Mouse (Mus musculus): ENCODE measurements at regions not wholly inside any gene's neighbourhood (a gene's known extent, or its start where the extent isn't known, plus 50 kb on each side); places are given as distances from the start of the nearest gene placed in this dataset.

DNA sequence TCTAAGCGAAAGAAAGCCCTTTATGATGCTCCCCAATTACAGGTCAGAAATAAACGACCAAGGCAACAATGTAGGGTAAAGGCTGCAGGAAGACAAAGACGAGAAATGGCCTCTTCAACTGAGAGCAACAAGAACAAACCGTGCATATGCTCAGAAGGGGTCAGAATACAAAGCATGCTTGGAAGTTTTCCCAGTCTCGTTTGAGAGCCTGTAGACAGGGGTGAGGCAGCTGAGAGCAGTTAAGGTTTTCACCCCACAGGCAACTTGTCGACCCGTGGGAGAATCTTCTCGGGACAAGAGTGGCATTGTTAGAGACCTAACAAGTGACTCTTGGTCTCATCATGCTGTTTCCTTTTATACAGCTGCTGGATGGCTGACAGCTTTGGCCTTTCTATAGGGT, 255.4 kb downstream of the Lmo4 start:
- H3K27ac ChIP-seq (ENCODE audit: low read depth, low read length) = no peak overlapping the region
- DNase-seq (ENCODE audit: low spot score) (no peak), ATAC-seq (replicated peaks; ENCODE audit: low FRiP score) (no peak)
- H3K4me1 ChIP-seq (replicated peaks; ENCODE audit: control insufficient read depth, insufficient read depth, low read length) = no peaks in the 10 kb centered on the region
- no peak overlapping the region for H3K9ac ChIP-seq (ENCODE audit: low read depth, low read length)
- H3K36me3 ChIP-seq (ENCODE audit: control insufficient read depth, insufficient read depth, low read length) = no peaks in the 10 kb centered on the region
- H3K4me3 ChIP-seq (ENCODE audit: low read depth, low read length) = no peak overlapping the region
- no peaks in the 10 kb centered on the region for H3K27me3 ChIP-seq (replicated peaks; ENCODE audit: control insufficient read depth, insufficient read depth, low read length)
- H3K4me2 ChIP-seq = no peak overlapping the region
- H3K9me3 ChIP-seq (ENCODE audit: control insufficient read depth, low read length) = no peaks in the 10 kb centered on the region
- WGBS = 75% methylated on average over 8 of the region's 8 CpGs

DNA sequence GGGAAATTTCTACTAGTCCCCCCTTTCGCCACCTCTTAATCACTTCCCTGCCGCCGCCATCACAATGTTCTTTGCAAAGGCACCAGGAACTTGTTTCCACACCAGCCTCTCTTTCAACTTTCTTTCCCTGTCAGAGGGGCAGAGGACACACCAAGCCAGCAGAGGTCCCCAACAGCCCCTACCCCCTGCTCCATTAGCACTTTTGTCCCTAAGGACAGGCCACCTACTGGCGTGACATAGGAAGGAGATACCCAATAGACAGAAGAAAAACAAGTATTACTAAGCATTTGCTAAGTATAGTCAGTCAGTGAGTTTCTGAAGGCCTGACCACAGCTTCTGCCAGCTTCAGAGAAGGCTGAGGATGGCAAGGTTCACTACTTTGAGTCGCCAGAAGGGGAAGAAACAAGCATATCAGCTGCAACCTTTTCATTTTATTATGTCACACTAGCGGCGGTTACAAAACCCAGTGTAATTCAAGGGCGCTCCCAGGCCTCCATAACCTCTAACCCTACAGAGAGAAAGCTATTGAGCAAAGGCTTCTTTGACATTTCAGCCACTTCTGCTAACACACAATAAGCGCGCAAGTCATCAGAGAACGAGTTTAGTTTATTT, 255.9 kb downstream of the Lmo4 start:
- Histone ChIP-seq H3K9me3 (ENCODE audit: control insufficient read depth, low read length) (no peaks in the 10 kb centered on the region), H3K27me3 (replicated peaks; ENCODE audit: control insufficient read depth, insufficient read depth, low read length) (no peaks in the 10 kb centered on the region), H3K9ac (ENCODE audit: low read depth, low read length) (no peak overlapping the region), H3K27ac (ENCODE audit: low read depth, low read length) (no peak overlapping the region), H3K4me3 (ENCODE audit: low read depth, low read length) (no peak overlapping the region), H3K36me3 (ENCODE audit: control insufficient read depth, insufficient read depth, low read length) (no peaks in the 10 kb centered on the region), H3K4me1 (replicated peaks; ENCODE audit: control insufficient read depth, insufficient read depth, low read length) (no peaks in the 10 kb centered on the region), H3K4me2 (no peak overlapping the region)
- ATAC-seq (replicated peaks; ENCODE audit: low FRiP score) (no peak), DNase-seq (ENCODE audit: low spot score) (no peak)
- 79% methylated on average over 11 of the region's 11 CpGs for WGBS

DNA sequence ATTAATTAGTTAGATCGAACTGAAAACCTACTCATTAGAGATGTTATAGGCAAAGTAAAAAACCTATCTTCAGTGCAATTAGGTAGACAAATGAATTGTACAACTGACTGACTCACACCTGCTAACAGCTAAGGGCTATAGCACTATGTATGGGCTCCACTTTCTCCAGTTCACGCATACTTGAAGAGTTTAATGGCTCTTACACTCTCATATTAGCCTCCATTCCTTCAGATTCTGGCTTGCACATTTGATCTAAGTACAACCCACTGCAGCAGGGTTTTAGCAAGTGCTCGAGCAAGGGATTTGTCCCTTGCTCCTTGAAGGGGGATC, 257.1 kb downstream of the Lmo4 start:
- Histone ChIP-seq H3K9me3 (ENCODE audit: control insufficient read depth, low read length) (no peaks in the 10 kb centered on the region), H3K4me3 (ENCODE audit: low read depth, low read length) (no peak overlapping the region), H3K36me3 (ENCODE audit: control insufficient read depth, insufficient read depth, low read length) (no peaks in the 10 kb centered on the region), H3K4me1 (replicated peaks; ENCODE audit: control insufficient read depth, insufficient read depth, low read length) (no peaks in the 10 kb centered on the region), H3K27ac (ENCODE audit: low read depth, low read length) (no peak overlapping the region), H3K9ac (ENCODE audit: low read depth, low read length) (no peak overlapping the region), H3K27me3 (replicated peaks; ENCODE audit: control insufficient read depth, insufficient read depth, low read length) (no peaks in the 10 kb centered on the region), H3K4me2 (no peak overlapping the region)
- ATAC-seq (replicated peaks; ENCODE audit: low FRiP score) (no peak), DNase-seq (ENCODE audit: low spot score) (no peak)
- WGBS = 70% methylated on average over 3 of the region's 3 CpGs

DNA sequence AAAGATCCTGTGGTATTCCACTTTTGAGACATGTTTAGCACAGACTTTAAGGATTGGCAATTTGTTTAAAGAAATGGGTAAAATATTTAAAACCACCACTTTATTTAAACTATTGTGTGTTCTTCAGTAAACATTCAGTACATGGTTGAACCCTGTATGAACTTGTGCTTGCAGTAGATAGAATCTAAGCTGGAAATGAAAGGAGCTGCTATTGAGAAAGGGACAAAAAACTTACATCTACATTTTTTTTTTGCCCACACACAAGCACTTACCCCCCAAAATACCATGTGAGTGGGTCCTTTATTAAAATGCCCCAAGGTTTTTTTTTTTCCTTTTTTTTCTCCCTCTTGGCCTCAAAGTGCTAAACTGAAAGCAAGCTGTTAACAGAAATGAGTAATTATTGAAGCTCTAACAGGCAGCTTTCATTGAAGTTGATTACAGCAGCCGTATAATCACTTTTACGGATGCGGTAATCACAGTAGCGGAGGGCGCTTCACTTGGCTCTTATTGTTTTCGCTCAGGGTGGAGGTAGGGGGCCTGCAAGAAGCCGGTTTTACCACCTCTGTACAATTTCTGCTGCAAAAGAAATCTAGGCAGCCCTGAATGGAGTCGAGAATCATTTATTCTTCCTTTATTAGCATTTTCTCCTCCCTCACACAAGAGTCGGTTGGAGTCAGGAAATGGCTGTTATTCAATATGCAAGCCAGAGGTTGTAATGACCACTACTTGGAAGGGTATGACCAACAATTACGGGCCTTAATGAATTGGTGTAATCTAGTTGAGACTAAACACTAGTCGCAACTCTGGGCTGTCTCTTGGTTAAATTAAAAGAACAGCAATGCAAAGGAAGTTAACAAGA, 257.7 kb downstream of the Lmo4 start:
- no peak for DNase-seq (ENCODE audit: low spot score)
- Histone ChIP-seq H3K4me2 (no peak overlapping the region), H3K9me3 (ENCODE audit: control insufficient read depth, low read length) (no peaks in the 10 kb centered on the region), H3K9ac (ENCODE audit: low read depth, low read length) (no peak overlapping the region), H3K4me3 (ENCODE audit: low read depth, low read length) (no peak overlapping the region), H3K4me1 (replicated peaks; ENCODE audit: control insufficient read depth, insufficient read depth, low read length) (no peaks in the 10 kb centered on the region), H3K27ac (ENCODE audit: low read depth, low read length) (no peak overlapping the region), H3K27me3 (replicated peaks; ENCODE audit: control insufficient read depth, insufficient read depth, low read length) (no peaks in the 10 kb centered on the region), H3K36me3 (ENCODE audit: control insufficient read depth, insufficient read depth, low read length) (no peaks in the 10 kb centered on the region)
- whole genome bisulfite sequencing = 67% methylated on average over 11 of the region's 11 CpGs
- ATAC-seq (replicated peaks; ENCODE audit: low FRiP score) = no peak

DNA sequence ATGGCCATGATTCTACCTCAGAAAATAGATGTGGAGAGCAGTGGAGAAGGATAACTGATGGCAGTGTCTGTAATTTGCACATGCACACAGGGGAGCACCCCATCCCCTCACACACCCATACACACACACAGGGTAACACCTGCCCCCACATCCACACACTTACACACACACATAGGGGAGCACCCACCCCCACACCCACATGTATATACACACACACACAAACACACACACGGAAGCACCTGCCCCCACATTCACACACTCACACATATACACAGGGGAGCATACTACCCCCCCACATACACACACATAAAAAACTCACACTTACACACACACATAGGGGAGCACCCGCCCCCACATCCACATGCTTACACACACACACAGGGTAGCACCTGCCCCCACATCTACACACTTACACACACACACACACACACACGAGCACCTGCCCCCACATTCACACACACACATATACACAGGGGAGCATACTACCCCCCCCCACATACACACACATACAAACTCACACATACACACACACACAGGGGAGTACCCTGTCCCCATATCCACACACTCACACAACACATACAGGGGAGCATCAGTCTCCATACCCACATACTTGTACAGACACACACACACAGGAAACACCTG, 265.8 kb downstream of the Lmo4 start:
- Histone ChIP-seq H3K36me3 (ENCODE audit: control insufficient read depth, insufficient read depth, low read length) (no peaks in the 10 kb centered on the region), H3K4me1 (replicated peaks; ENCODE audit: control insufficient read depth, insufficient read depth, low read length) (no peaks in the 10 kb centered on the region), H3K4me2 (no peak overlapping the region), H3K9me3 (ENCODE audit: control insufficient read depth, low read length) (no peaks in the 10 kb centered on the region), H3K9ac (ENCODE audit: low read depth, low read length) (no peak overlapping the region), H3K27ac (ENCODE audit: low read depth, low read length) (no peak overlapping the region), H3K4me3 (ENCODE audit: low read depth, low read length) (no peak overlapping the region), H3K27me3 (replicated peaks; ENCODE audit: control insufficient read depth, insufficient read depth, low read length) (no peaks in the 10 kb centered on the region)
- DNase-seq (ENCODE audit: low spot score) (no peak), ATAC-seq (replicated peaks; ENCODE audit: low FRiP score) (0 out of 2 replicates have a peak, but pooled peaks have one; percentile 10)
- 73% methylated on average over 3 of the region's 3 CpGs for WGBS

DNA sequence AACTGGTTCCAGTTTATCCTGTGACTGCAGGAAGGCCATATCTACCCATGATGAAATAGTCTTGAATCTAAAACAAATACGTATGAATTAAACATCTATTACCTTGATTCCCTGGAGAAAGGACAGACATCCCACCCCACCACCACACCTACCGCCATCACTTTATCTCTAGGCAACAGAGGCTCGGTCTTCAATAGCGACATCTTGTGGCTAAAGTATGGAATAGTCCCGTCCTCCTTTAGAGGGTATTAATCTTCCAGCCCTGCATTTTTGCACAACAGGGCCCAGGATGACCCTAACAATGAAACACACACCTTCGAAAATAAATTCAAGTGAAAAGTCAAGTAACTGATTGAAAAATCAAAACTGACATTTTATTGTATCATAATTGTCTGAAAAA, 279.7 kb downstream of the Lmo4 start:
- Histone ChIP-seq H3K4me1 (replicated peaks; ENCODE audit: control insufficient read depth, insufficient read depth, low read length) (no peaks in the 10 kb centered on the region), H3K36me3 (ENCODE audit: control insufficient read depth, insufficient read depth, low read length) (no peaks in the 10 kb centered on the region), H3K27me3 (replicated peaks; ENCODE audit: control insufficient read depth, insufficient read depth, low read length) (no peaks in the 10 kb centered on the region), H3K27ac (ENCODE audit: low read depth, low read length) (no peak overlapping the region), H3K4me2 (no peak overlapping the region), H3K9me3 (ENCODE audit: control insufficient read depth, low read length) (no peaks in the 10 kb centered on the region), H3K9ac (ENCODE audit: low read depth, low read length) (no peak overlapping the region), H3K4me3 (ENCODE audit: low read depth, low read length) (no peak overlapping the region)
- ATAC-seq (replicated peaks; ENCODE audit: low FRiP score) (no peak), DNase-seq (ENCODE audit: low spot score) (no peak)
- 49% methylated on average over 6 of the region's 6 CpGs for WGBS

DNA sequence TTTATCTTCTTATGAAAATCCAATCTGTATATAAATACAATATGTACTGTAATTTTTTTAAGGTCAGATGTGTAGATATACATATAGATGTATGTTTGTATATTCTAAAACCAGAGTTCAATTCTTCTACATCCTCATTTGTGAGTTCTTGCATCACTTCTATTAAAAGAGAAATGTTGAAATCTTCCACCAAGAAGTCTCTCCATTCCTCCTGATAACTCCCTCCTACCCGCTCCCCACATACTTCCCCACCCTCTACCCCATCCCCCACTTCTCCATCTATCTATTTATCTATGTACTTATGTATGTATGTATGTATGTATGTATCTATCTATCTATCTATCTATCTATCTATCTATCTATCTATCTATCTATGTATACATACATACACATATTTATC, 285.3 kb downstream of the Lmo4 start:
- Histone ChIP-seq H3K9ac (ENCODE audit: low read depth, low read length) (no peak overlapping the region), H3K36me3 (ENCODE audit: control insufficient read depth, insufficient read depth, low read length) (no peaks in the 10 kb centered on the region), H3K4me2 (no peak overlapping the region), H3K27me3 (replicated peaks; ENCODE audit: control insufficient read depth, insufficient read depth, low read length) (no peaks in the 10 kb centered on the region), H3K4me1 (replicated peaks; ENCODE audit: control insufficient read depth, insufficient read depth, low read length) (no peaks in the 10 kb centered on the region), H3K9me3 (ENCODE audit: control insufficient read depth, low read length) (no peaks in the 10 kb centered on the region), H3K27ac (ENCODE audit: low read depth, low read length) (no peak overlapping the region), H3K4me3 (ENCODE audit: low read depth, low read length) (no peak overlapping the region)
- 76% methylated on average over 1 of the region's 1 CpGs for WGBS
- ATAC-seq (replicated peaks; ENCODE audit: low FRiP score) = no peak
- DNase-seq (ENCODE audit: low spot score) = no peak

DNA sequence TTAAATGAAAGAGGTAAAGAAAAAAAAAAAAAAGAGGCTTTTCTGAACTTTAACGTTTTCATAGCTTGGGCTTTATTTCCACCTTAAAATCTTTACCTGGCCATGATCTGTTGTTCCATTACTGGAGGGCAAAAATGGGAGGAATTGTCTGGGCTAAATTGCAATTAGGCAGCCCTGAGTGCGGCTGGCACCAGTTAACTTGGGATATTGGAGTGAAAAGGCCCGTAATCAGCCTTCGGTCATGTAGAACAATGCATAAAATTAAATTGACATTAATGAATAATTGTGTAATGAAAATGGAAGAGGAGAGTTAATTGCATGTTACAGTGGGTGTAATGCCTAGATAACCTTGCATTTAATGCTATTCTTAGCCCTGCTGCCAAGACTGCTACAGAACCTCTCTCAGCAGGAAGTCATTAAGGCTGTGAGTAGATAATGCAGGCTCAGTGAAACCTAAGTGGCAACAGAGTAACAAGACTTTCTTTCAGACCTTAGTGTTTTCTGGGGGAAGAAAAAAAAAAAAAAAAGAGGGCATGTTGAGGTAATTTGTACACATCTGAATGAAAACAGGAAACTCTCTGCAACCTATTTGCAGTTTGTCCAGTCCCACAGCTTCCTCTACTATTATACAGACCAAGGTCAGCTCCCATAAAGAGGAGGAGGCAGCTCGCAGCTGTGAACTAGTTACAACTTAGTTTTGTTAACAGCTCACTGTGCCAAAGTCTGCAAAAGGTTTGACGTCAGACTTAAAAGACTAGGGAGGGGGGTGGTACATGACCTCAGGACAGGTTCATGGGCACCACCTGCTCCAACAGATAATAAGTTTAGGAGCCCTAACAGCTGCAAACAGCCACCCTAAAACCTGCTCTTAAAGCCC, 290.4 kb downstream of the Lmo4 start:
- DNase-seq (ENCODE audit: low spot score) (no peak), ATAC-seq (replicated peaks; ENCODE audit: low FRiP score) (peak; percentile 29; the same call in 1 of the 2 replicates)
- H3K4me1 ChIP-seq (replicated peaks; ENCODE audit: control insufficient read depth, insufficient read depth, low read length) = no peaks in the 10 kb centered on the region
- no peak overlapping the region for H3K4me3 ChIP-seq (ENCODE audit: low read depth, low read length)
- no peak overlapping the region for H3K4me2 ChIP-seq
- H3K9me3 ChIP-seq (ENCODE audit: control insufficient read depth, low read length) = no peaks in the 10 kb centered on the region
- H3K27ac ChIP-seq (ENCODE audit: low read depth, low read length) = no peak overlapping the region
- H3K27me3 ChIP-seq (replicated peaks; ENCODE audit: control insufficient read depth, insufficient read depth, low read length) = no peaks in the 10 kb centered on the region
- 44% methylated on average over 6 of the region's 6 CpGs for WGBS
- H3K36me3 ChIP-seq (ENCODE audit: control insufficient read depth, insufficient read depth, low read length) = no peaks in the 10 kb centered on the region
- H3K9ac ChIP-seq (ENCODE audit: low read depth, low read length) = no peak overlapping the region
